Mouse (Mus musculus): ENCODE results near the gene Ncan.
A peak's percentile ranks its signal among the peaks of the same experiment; 100 is the strongest.

The Ncan gene

DNA sequence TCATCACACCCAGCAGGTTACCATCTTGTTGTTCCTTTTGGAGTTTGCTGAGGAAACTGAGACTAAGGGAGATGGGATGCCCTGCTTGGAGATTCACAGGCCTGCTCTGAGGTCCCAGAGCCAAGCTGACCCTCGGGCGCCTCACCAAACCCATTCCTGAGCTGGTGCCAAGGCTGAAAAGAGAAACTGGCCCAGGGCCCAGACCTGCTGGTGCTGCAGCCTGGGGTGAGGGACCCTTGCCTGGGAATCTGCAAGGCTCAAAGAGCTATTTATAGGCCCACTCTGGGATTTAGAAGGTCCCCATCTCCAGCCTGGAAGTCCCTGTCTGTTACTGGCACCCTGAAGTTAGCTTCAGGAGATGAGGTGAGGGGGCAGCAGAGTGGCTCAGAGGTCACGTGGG is 7.8 kb upstream of the Ncan start:
- DNase-seq, result peak in 1 of 2 experiments; percentile 16

DNA sequence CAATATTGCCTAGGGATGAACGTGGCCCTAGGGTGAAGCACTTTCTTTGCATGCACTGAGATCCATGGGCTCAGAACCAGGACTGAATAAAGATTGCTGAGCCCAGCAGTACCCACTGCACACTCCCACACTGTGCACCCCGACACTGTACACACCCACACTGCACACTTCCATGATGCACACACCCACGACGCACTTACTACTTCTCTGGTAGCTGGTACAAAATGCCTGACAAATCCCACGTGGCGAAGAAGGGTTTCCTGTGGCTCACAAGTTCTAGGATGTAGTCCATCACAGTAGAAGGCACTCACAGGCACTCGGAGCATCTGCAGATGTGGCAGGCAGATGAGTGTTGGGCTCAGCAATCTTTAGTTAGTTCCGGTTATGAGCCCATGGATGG is 4.3 kb upstream of the Ncan start:
- DNase-seq, result no peak

DNA sequence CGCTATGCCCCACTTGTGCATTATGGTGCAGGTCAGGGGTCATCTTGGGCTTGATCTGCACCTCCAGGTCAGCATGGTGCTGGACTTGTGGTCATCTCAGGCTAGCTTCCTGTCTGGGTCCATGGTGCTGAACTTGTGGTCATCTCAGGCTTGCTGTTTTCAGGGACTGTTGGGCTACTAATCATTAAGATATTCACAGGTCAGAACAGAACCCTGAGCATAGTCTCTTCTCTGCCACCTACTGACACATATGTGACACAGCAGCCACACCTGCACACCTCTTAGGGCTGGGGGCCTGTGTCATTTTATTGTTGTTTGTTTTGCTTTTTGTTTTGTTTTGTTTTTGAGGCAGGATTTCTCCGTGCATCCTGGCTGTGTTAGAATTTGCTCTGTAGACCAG is 2.2 kb upstream of the Ncan start:
- DNase-seq, result peak in 1 of 2 experiments; percentile 17

DNA sequence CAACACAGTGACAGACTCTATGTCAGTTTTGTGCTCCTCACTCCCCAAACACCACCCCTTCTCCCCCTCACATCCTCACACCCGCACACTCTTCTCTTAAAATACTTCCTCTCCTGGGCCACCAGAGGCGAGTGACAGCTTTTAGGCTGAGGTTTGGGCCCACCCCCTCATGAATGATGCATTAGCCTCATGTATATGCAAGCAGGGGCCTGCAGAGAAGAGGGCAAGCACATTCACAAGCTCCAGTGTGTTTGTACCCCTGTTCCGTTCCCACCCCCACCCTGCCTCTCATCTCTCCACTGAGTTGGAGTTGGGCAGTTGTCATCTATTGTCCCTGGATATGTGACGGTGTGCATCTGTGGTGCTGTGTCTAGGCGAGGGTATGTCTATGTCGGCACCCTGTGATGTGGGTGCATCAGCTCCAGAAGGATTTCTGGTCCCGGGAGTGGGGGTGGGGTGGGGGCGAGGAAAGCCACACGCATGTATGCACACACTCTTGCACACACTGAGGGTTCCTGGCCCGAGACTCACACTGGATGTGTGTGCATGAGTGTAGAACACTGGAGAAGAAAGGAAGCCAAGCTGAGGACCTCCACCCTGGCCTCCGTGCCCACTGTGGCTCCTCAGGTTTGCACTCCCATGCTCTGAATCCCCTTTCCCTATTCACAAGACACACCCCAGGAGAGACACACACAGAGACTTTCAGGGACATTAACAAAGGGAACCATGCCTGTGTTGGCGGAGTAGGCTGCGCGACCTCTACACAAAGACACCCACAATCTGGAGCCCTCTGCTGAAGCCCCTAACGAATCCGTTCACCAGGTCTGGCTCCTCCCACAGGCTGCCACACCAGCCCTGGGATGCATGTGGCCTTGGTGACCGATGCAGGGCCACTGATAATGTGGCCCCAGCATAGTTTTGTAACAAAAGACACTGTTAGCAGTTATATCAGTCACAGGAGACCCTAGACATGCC is 1.7 kb downstream of the Ncan start:
- DNase-seq, result no peak

DNA sequence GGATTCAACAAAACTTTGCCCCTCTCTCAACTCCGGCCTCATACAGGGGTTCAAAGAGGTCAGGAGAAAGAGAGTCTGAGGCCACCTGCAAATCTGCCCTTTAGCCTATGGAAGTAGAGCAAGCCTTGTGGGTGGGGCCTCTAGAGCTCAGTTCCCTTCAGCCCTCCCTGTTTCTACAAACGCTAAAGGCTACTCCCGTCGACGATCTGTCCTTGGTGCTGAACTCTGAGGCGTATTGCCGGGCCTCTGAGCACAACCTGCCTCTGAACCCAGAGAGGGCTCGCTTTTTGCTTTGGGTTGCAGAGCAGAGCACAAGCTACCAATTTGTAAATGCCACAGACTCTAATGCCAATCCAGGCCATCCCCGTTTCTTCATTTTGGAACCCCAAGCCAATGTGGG is 3.1 kb downstream of the Ncan start:
- peak; percentile 75 to 77 for DNase-seq

DNA sequence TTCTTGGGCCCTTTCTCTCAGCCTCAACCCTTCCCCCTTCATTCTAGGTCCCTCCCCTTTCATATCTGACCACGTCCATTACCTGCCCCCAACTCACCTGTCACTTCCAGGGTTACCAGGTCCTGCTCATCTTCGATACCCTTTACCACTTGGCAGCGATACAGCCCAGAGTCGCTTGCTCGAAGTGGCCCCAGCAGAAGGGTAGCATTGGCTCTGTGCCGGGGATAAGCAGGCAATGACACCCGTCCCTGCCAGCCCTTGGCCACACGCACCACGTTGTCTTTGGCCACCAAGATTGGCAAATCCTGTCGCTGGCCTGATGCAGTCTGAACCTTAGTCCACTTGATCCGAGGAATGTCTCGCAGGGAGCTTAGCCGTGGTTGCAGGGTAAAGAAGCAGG is 5.8 kb downstream of the Ncan start:
- DNase-seq, result no peak

DNA sequence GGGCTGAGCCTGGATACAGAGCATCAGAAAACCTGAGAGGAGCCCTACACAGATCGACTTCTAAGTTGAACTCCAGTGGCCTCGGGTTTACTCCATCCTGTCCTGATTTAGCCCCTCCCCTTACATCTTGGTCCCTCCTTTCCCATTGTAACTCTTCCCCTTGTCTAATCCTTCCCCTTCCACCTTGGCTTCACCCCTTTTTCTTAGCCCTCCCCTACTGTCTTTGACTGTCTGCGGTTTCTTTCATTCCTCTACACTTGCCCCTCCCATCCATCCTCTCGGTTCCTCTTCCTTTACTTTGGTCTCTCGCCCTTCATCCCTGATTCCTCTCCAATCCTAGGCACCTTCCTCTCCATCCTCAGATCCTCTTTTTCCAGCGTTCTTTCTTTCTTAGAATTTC is 6.2 kb downstream of the Ncan start:
- no peak for DNase-seq

DNA sequence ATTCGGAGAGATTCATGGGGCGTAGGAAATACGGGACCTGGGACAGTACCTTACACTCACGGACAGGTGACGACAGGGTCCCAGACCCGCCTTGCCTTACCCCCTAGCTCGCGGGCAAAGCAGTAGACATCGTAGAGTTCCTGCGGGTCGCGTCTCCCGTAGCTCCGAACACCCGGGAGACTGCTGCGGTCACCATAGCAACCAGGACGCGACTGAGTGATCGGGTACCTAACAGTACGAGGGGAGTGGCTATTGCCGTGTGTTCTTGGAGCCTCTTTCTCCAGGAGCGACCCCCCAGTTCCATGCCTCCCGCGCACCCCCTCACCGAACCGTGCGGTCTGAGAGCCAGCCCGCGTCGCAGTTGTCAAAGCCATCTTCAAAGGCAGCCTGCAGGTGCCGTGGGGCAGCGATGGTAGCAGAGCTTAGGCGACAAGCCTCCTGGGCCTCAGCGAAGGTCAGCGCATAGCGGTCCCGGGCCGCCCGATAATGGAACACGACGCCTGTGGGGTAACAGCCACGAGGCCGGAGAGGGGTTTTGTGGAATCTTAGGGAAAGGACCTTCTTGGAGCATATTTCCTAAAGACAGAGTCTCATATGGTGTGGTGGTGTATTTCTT is 8.2 kb downstream of the Ncan start:
- DNase-seq, result peak; percentile 19 to 20

DNA sequence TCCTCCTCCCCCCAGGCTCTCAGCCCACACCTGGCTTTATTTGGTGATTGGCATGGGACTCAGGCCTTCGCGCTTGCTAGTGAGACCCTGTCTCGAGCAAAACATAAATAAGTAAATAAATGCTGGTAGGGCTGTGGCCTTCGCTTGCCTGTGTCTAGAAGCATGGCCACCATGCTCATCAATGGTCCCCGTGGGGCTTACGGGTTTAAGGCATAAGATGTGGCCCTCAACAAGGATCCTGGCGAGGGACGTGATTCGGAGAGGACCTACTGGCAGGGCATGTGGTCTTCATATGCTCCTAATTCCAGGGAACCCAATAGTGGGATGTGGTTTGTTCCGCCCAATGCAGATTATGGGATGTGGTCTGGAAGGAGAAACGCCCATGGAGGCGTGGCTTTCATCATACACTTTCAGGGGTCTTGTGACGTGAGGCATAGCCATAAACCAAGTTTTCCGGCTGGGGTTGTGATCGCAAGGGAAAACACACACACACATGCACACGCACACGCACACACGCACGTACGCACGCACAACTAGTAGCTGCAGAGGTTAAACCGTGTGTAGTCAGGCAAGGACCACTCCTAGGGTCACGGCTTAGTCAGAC is 9.4 kb downstream of the Ncan start:
- DNase-seq, result no peak

DNA sequence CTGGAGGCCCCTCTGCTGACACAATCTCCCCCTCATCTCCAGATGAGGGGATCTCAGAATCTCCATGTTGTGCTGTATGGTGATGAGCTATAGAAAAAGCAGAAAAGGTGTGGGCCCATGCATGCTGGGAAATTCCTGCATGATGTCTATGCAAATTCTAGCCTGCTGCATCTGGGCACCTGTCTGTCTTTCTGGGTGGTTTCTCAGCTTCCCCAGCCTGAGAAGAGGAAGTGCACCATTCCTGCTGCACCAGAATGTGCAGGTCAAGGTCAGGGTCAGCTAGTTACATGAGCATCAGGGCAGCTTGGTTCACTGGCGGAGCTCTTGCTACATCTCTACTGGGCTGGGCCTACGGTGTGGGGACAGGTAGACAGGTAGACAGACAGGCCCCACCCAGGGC is 10.2 kb downstream of the Ncan start:
- no peak for DNase-seq

DNA sequence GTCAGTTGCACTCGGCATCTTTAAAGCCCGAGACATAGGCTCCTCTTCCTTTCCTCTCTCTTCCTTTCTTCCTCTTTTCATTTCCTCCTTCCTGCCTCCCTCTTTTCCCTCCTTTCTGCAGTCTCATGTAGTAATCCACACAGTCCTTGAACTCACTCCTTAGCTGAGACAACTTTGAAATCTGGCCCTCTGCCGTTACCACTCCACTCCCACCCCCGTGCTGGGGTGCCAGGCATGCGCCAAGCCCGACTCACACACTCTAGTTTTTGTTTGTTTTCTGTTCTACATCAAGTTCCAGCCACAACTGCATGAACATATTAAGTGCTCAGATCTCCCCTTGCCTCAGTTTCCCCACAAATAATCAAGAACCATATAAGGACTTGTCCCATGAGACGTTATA is 15.8 kb downstream of the Ncan start:
- no peak for DNase-seq

DNA sequence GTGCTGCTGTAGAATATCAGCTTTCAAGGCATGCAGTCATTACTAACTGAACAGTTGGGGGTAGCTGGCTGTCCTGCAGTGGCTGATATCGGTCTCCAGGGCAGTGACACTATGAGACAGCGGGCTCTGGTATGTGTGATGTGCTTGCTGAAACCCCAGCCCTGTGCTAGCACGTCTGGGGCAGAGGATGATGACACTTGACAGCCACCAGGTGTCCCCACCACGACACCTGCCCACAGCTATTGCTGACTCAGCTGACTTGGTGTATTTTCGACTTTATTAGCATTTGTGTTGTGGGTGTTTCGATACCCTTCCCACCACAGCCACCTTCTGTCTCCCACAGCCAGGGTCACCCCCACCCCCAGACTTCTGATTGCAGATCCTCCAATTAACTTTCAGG is 16.2 kb downstream of the Ncan start:
- peak; percentile 50 to 66 for DNase-seq

DNA sequence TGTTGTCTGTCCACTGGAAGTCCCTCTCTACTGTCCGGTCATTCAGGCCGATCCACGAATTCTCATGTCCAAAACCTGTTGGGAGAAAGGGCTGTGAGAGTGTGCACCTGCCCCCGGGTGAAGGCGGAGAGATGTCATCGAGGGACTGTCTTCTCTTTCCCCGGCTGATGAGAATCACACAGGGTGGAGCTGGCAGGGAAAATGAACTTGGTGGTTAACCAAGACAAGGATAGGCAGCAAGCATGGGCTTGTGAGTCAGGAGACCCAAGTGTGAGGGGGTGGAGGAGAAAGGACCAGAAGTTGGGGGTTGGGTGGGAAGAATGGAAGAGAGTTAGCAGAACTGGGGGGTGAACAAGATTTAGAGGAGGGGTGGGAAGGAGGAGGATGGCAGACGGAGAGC is 20.4 kb downstream of the Ncan start:
- DNase-seq, result no peak

DNA sequence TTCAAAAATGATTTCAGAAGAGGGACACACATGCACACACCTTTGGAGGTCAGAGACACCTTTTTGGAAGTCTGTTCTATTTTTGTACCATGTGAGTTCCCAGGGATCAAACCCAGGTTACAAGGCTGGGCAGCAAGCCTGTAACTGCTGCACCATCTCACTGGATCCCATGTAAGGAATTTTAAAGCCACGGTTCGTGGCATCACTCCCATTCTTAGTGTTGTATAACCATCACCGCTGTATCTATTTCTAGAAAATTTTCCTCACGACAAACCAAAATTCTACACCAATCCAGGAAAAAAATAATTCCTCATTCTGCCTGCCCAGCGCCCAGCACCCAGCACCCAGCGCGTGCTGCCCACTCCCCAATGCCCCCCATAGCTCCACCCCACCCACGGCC is 21.4 kb downstream of the Ncan start:
- DNase-seq, result no peak

DNA sequence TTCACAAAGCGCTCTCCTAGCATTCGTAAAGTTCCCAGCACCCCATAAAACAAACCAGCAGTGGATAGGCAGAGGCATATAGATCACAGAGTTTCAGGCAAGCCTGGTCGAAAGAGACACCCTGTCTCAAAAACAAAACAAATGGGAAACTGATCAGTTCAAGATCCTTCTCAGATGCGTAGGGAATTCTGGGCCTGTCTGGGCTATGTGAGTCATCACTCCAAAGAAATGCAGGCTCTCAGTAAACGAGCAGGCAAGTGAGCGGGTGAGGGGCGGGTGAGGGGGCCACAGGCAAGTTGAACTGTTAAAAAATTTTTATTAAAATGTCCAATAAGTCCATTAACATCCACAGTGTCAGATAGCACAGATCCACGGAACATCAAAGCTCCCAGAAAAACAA is 27.9 kb downstream of the Ncan start:
- DNase-seq, result no peak

DNA sequence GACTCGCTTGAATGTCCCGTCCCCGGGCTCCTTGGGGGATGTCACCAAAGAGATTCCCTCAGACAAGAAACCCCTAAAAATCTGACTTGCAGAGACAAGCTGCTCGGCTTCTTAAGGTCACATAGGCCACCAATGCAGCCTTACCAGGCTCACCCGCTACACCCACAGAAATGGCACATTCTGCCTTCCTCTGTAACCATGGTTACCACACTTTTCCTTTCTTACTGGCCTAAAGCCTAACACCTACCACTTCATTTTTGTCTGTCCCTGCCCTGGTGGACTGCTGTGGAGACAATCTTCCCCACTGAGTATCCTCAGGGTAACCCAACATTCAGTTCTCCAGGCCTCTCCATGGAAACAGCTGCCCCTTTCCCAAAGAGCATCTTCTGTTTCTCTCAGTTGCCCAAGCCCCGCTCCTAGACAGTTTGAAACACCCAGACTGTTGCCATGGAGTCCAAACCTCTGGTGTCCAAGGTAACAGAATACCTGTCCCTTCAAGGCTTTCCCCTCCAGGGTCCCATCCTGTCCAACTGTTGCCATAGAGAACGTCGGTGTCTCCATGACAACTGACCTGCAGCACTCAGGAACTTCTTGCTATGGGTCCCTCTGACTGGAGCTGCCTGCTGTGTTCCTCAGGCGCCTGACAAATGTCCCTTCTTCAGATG is 31.2 kb downstream of the Ncan start:
- DNase-seq, result no peak

DNA sequence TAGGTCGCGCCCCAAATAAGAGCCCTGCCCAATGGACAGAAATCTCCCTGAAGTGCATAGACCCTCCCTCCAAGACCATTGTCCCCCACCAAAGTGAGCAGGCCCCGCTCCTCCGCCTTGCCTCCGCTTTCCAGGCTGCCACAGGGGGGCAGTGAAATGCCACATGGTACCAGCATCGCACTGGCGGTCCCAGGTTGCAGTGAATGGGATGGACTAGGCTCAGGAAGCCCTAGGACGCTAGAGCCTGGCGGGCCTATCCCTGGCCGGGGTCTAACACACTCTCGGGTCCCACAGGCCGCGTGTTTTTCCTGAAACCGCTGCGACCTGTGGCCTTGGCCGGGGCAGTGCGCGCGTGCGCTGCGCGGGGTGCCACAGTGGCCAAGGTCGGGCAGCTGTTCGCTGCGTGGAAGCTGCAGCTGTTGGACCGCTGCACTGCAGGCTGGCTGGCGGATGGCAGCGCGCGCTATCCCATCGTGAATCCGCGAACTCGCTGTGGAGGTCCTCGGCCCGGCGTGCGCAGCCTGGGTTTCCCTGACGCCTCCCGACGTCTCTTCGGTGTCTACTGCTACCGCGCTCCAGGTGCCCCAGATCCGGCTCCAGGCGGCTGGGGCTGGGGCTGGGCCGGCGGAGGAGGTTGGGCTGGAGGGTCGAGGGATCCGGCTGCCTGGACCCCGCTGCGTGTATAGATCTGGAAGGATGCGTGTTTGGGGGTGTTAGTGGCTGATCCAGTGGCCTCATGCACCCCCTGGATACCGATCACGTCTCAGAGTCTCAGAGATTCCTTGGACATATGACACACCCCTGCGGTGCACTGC is 32.6 kb downstream of the Ncan start:
- peak; percentile 64 to 72 for DNase-seq

DNA sequence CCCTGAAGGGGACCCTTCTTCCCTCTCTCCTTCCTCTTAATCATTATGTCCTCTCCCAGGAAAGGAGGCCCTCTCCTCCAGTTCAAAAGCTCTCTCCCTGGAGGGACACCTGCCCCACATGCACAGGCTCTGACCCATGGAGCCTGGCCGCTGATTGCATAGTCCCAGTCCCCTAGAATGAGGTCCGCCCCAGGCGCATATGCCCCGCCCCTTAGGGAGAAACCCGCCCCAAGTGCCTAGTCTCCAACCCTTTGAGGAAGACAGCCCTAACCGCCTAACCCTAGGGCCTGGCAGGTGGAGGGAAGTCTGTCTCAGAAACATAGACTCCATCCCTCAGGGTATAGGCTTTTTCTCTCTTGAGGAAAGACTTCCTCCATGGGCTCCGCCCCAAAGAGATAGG is 33.4 kb downstream of the Ncan start:
- peak in 1 of 2 experiments; percentile 10 for DNase-seq

DNA sequence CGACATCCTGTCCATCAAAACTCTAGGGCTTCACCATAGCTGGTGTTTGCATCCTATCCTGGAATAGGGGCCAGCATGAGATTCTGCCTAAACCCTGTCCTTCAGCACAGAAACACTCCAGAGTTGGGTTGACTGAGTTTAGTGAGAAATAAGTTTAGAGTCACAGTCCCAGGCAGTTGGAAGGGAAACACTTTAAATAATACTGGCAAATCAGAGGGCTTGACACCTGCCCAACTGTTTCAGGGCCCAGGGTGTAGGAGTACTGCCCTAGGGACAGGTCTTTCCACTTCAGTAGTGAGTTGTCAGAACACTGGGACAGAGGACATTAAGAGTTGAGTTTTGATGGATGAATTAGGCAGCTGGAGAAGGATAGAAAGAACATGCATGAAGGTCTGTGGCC is 34.5 kb downstream of the Ncan start:
- DNase-seq, result no peak

DNA sequence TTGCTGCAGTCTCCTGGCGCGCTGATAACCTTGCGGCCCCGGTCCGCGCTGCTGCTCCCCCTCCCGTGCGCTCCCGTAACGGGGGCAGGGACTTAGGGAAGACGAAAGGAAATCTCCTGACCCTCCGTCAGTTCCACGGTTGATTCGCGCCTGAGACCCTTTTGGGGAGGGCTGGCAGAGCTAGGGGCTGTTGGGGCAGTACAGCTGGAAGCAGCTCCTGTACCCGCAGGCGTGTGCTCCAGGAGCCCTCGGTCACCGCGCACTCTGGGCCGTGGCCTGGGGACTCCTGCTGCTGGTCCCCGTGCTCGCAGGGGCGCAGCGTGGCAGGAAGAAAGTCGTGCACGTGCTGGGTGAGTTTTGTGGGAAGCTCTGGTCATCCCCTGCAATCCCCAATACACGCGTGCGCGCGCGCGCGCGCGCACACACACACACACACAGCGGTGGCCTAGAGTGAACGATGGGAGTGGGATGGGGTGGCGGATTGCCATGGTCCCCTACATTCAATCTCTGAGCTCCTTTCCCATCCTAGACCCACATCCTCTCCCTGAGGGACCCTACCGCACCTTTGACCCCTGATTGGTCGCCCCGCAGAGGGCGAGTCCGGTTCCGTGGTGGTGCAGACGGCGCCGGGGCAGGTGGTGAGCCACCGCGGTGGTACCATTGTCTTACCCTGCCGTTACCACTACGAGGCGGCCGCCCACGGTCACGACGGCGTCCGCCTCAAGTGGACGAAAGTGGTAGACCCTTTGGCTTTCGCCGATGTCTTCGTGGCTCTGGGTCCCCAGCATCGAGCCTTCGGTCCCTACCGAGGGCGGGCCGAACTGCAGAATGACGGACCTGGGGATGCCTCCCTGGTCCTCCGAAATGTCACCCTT is 36.2 kb downstream of the Ncan start:
- DNase-seq, result peak; percentile 19 to 27

DNA sequence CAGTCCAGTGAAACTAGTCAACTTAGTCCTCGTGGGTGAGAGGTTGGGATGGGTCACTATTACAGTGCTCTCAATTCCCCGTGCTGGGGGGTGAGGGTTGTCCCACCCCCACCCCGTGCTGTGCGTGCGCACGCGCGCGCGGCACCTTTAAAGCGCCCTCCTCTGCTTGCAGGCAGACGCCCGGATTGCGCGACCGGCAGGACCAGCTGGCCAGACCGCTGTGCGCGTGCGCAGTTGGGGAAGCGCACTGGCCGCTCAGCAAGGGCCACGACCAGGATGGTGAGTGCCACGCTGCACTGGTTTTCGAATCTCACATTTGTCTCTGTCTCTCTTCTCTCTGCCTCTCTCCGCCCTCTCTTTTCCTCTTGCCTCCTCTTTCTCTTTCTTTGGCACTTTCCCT is 37.4 kb downstream of the Ncan start, which contains the start of gene Hapln4:
Gene Hapln4, plus strand, starts transcription at position 173 of the 400 bp plus-strand sequence.
- peak; percentile 65 to 76 for DNase-seq
